Mouse (Mus musculus) CH12.LX (cell line): Measurements from ENCODE around the gene Lhx4. TPM values are rescaled to one million over a fixed set of nuclear protein-coding genes. Genes with fewer than 3 reads are reported as not detected.

ENCODE experiments used
- DNase-seq: peaks from one replicate; pipeline ENCODE4 v3.0.0-alpha.2; 2013; ENCODE audit errors: extremely low read depth
- H3K27ac ChIP-seq: 2 replicates; pipeline ENCODE4 v1.5.1; 2012; ENCODE audit warnings: low read depth, mild to moderate bottlenecking, control low read depth, moderate library complexity; ENCODE audit not compliant: insufficient read depth
- H3K27me3 ChIP-seq: replicated peaks from 2 replicates; pipeline ENCODE3; 2012; ENCODE audit warnings: inconsistent platforms
- H3K36me3 ChIP-seq, 2 experiments: replicated peaks in 1 of 2; 2 replicates each; pipeline versions ENCODE3 to v1.6.1; 2012; ENCODE audit warnings: inconsistent platforms in 1 of 2, low read length in 1 of 2, mild to moderate bottlenecking in 1 of 2, mixed read lengths in 1 of 2, moderate library complexity in 1 of 2; ENCODE audit not compliant: control insufficient read depth in 1 of 2, insufficient read depth in 1 of 2
- H3K4me1 ChIP-seq, 2 experiments: 2 replicates each; pipeline ENCODE4 v1.6.1; 2012; ENCODE audit warnings: inconsistent platforms in 1 of 2, moderate library complexity in 1 of 2; ENCODE audit not compliant: insufficient read depth in 2 of 2, control insufficient read depth in 1 of 2
- H3K4me2 ChIP-seq: 2 replicates; pipeline ENCODE4 v1.6.1; 2012; ENCODE audit warnings: low read depth, mild to moderate bottlenecking, control low read depth; ENCODE audit not compliant: poor library complexity, insufficient read depth, severe bottlenecking
- H3K4me3 ChIP-seq, 3 experiments: fragments of 150-350 bp in 1 of 3; sonication (generic) in 1 of 3; replicated peaks in 1 of 3; 2 replicates each; pipeline versions ENCODE3 to v1.5.1; 2011 to 2012; ENCODE audit warnings: low read depth in 2 of 3, low read length in 2 of 3, mild to moderate bottlenecking in 2 of 3, moderate library complexity in 2 of 3, control low read depth in 1 of 3, improper control_type of control experiment in 1 of 3, inconsistent platforms in 1 of 3, mixed read lengths in 1 of 3; ENCODE audit not compliant: poor library complexity in 1 of 3
- H3K79me2 ChIP-seq: replicated peaks from 2 replicates; pipeline ENCODE4 v1.6.1; 2012; ENCODE audit warnings: mild to moderate bottlenecking, moderate library complexity; ENCODE audit not compliant: control insufficient read depth, poor library complexity, insufficient read depth, severe bottlenecking; ENCODE audit errors: extremely low read depth
- H3K9ac ChIP-seq: 2 replicates; pipeline ENCODE4 v1.6.1; 2012; ENCODE audit warnings: low read depth, mild to moderate bottlenecking, control low read depth, moderate library complexity; ENCODE audit not compliant: insufficient read depth
- H3K9me3 ChIP-seq: replicated peaks from 2 replicates; pipeline ENCODE3; 2012; ENCODE audit warnings: low read length, inconsistent platforms, mixed read lengths
- CHD2 ChIP-seq: IDR thresholded peaks from 2 replicates; pipeline ENCODE4 v1.6.1; 2011; ENCODE audit warnings: low read length, improper control_type of control experiment
- CTCF ChIP-seq, 2 experiments: IDR thresholded peaks in 1 of 2; conservative IDR thresholded peaks in 1 of 2; 2 replicates each; pipeline ENCODE4 v1.5.1; 2011 to 2012; ENCODE audit warnings: low read depth in 2 of 2, low read length in 2 of 2, improper control_type of control experiment in 1 of 2, inconsistent platforms in 1 of 2, mild to moderate bottlenecking in 1 of 2, moderate library complexity in 1 of 2
- GABPA ChIP-seq: IDR thresholded peaks from 2 replicates; pipeline ENCODE4 v1.6.1; 2012; ENCODE audit warnings: low read depth, low read length, improper control_type of control experiment, inconsistent platforms; ENCODE audit not compliant: insufficient replicate concordance
- IRF4 ChIP-seq: IDR thresholded peaks from 2 replicates; pipeline ENCODE4 v1.6.1; 2014; ENCODE audit warnings: low read depth, mild to moderate bottlenecking, inconsistent platforms, low read length, improper control_type of control experiment
- JUN ChIP-seq: IDR thresholded peaks from 2 replicates; pipeline ENCODE4 v1.6.1; 2011; ENCODE audit warnings: low read depth, mild to moderate bottlenecking, low read length, improper control_type of control experiment, moderate library complexity; ENCODE audit not compliant: insufficient read depth
- MAZ ChIP-seq: IDR thresholded peaks from 2 replicates; pipeline ENCODE4 v1.6.1; 2012; ENCODE audit warnings: low read depth, mild to moderate bottlenecking, inconsistent platforms, low read length, improper control_type of control experiment, moderate library complexity
- NELFE ChIP-seq: IDR thresholded peaks from 2 replicates; pipeline ENCODE4 v1.6.1; 2011; ENCODE audit warnings: low read depth, low read length, improper control_type of control experiment
- NRF1 ChIP-seq: IDR thresholded peaks from 2 replicates; pipeline ENCODE4 v1.6.1; 2014; ENCODE audit warnings: low read depth, mild to moderate bottlenecking, inconsistent platforms, low read length, improper control_type of control experiment, moderate library complexity
- POLR2AphosphoS2 ChIP-seq: IDR thresholded peaks from 2 replicates; pipeline ENCODE4 v1.6.1; 2011; ENCODE audit warnings: low read depth, low read length, improper control_type of control experiment
- RAD21 ChIP-seq: IDR thresholded peaks from 2 replicates; pipeline ENCODE4 v1.6.1; 2011; ENCODE audit warnings: low read depth, mild to moderate bottlenecking, low read length, improper control_type of control experiment, moderate library complexity
- RCOR1 ChIP-seq: conservative IDR thresholded peaks from 2 replicates; pipeline ENCODE4 v1.6.1; 2012; ENCODE audit warnings: low read depth, mild to moderate bottlenecking, inconsistent platforms, low read length, improper control_type of control experiment
- SIN3A ChIP-seq: IDR thresholded peaks from 2 replicates; pipeline ENCODE4 v1.6.1; 2012; ENCODE audit warnings: low read length, improper control_type of control experiment, inconsistent platforms
- SMC3 ChIP-seq: IDR thresholded peaks from 2 replicates; pipeline ENCODE4 v1.6.1; 2011; ENCODE audit warnings: low read depth, low read length, improper control_type of control experiment
- TCF12 ChIP-seq: IDR thresholded peaks from 2 replicates; pipeline ENCODE4 v1.6.1; 2014; ENCODE audit warnings: low read depth, mild to moderate bottlenecking, inconsistent platforms, low read length, improper control_type of control experiment
- USF1 ChIP-seq: IDR thresholded peaks from 2 replicates; pipeline ENCODE4 v1.6.1; 2014; ENCODE audit warnings: low read depth, mild to moderate bottlenecking, inconsistent platforms, low read length, improper control_type of control experiment
- USF2 ChIP-seq: conservative IDR thresholded peaks from 2 replicates; pipeline ENCODE4 v1.6.1; 2011; ENCODE audit warnings: low read depth, low read length, improper control_type of control experiment
- ZC3H11A ChIP-seq: IDR thresholded peaks from 2 replicates; pipeline ENCODE4 v1.6.1; 2012; ENCODE audit warnings: low read depth, mild to moderate bottlenecking, inconsistent platforms, low read length, improper control_type of control experiment
- ZKSCAN1 ChIP-seq: IDR thresholded peaks from 2 replicates; pipeline ENCODE4 v1.6.1; 2012; ENCODE audit warnings: low read depth, inconsistent platforms, low read length, improper control_type of control experiment, borderline replicate concordance
- dilution Hi-C: fragments of 300-500 bp; cut with MboI; formaldehyde crosslinking; loops from 2 replicates; pipeline ENCODE4 v1.14.3; 2020; ENCODE audit warnings: low sequenced_read_pairs; ENCODE audit not compliant: extremely low pct_unique_long_range_greater_than_20kb, extremely low pct_ligation_motif_present
- in situ Hi-C: fragments of 300-500 bp; cut with MboI; formaldehyde crosslinking; loops from 3 replicates; pipeline ENCODE4 v1.14.3; 2019; ENCODE audit warnings: low sequenced_read_pairs, low pct_ligation_motif_present, low pct_unique_long_range_greater_than_20kb, mixed read lengths
- polyA plus RNA-seq: library from polyadenylated mRNA; unstranded; fragments of >175 nt; gene quantifications from 2 replicates; pipeline ENCODE4 v1.2.1, GENCODE M21; 2012; ENCODE audit warnings: low read depth; ENCODE audit not compliant: insufficient read length
- total RNA-seq, 2 experiments: library from RNA; depleted of rRNA; stranded (reverse); fragments of 300-350 nt in 1 of 2; fragments of >200 nt in 1 of 2; gene quantifications; 2 replicates each; pipeline ENCODE4 v1.2.3; 2012 to 2014

Lhx4 gene
- total and polyA plus RNA-seq, 3 experiments = not detected

GRCm38 (mm10) chr1:155794855-155795254 is 43.4 kb upstream of the Lhx4 start:
- H3K4me2 ChIP-seq = no peak overlapping the region
- no peak overlapping the region for H3K4me3 ChIP-seq
- H3K79me2 ChIP-seq = no peaks in the 10 kb centered on the region
- TF ChIP-seq USF2 = no peak
- TF ChIP-seq RCOR1 = no peak
- no peak for TF ChIP-seq USF1
- TF ChIP-seq SIN3A = no peak
- TF ChIP-seq JUN = no peak
- TF ChIP-seq, all 38 proteins: peak for 0
- H3K36me3 ChIP-seq = peaks cover 12 to 65% of the 10 kb centered on the region in 2 experiments
- dilution Hi-C loops (no loop called here), in situ Hi-C loops (no loop called here)
- no peak overlapping the region for H3K9ac ChIP-seq
- H3K27me3 ChIP-seq = no peaks in the 10 kb centered on the region
- peaks cover 5% of the 10 kb centered on the region for H3K9me3 ChIP-seq
- H3K27ac ChIP-seq = no peak overlapping the region
- H3K4me1 ChIP-seq = no peaks in the 10 kb centered on the region
- no peak for DNase-seq

DNA sequence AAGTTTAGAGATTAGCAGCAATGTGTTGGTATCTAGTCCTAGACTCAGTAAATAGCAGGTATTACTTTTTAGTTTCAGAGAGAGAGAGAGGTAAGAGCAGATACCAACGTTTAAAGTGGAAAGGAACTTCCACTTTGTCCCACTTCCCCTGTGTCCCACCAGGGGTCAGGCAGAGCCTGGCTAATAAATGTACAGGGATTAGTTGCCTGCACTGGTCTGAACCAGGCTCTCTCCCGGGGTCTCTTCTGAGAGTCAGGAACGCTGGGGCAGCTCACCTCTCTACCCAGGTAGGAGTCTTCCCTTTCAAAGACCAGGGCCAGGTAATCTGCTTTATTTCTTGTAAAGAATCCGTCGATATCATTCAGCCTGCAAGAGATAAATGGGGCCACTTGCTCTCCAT is 40.4 kb upstream of the Lhx4 start:
- in situ Hi-C loops = no loop called here
- Histone ChIP-seq H3K79me2 (no peaks in the 10 kb centered on the region), H3K4me2 (no peak overlapping the region), H3K27ac (no peak overlapping the region), H3K4me3 (no peak overlapping the region), H3K27me3 (no peaks in the 10 kb centered on the region), H3K4me1 (no peaks in the 10 kb centered on the region), H3K9me3 (peaks cover 3% of the 10 kb centered on the region), H3K9ac (no peak overlapping the region), H3K36me3 (peaks cover 24 to 79% of the 10 kb centered on the region in 2 experiments)
- TF ChIP-seq RAD21 (peak; percentile 79), SMC3 (peak; percentile 69), CTCF (conservative IDR thresholded peaks at IDR 0.05 in 1 of 2, IDR thresholded peaks at IDR 0.05 in 1 of 2; ENCODE audit: low read depth in 2 of 2, low read length in 2 of 2) (peak in 1 of 2 experiments; percentile 68; a peak in 3 of 4 replicates), IRF4 (no peak), ZC3H11A (peak; percentile 20; the same call in 1 of the 2 replicates)
- dilution Hi-C loops = no loop called here
- DNase-seq = no peak

- H3K36me3 ChIP-seq = peaks cover 30 to 88% of the 10 kb centered on the region in 2 experiments
- dilution Hi-C loops = no loop called here
- no peaks in the 10 kb centered on the region for H3K79me2 ChIP-seq
- no peak overlapping the region for H3K4me3 ChIP-seq
- H3K9ac ChIP-seq = no peak overlapping the region
- no peak overlapping the region for H3K27ac ChIP-seq
- no peaks in the 10 kb centered on the region for H3K27me3 ChIP-seq
- no peak for DNase-seq
- H3K4me1 ChIP-seq = no peaks in the 10 kb centered on the region
- TF ChIP-seq MAZ (no peak), GABPA (no peak), TCF12 (no peak), POLR2AphosphoS2 (no peak), NELFE (no peak), ZKSCAN1 (no peak), CHD2 (no peak), CTCF (conservative IDR thresholded peaks at IDR 0.05 in 1 of 2, IDR thresholded peaks at IDR 0.05 in 1 of 2; ENCODE audit: low read depth in 2 of 2, low read length in 2 of 2) (no peak), NRF1 (no peak)
- TF ChIP-seq, all 38 proteins: peak for 0
- Histone ChIP-seq H3K4me2 (no peak overlapping the region), H3K9me3 (peaks cover 3% of the 10 kb centered on the region)
- in situ Hi-C loops = no loop called here
Observed at GRCm38 (mm10) chr1:155790111-155790974, 38.9 kb upstream of the Lhx4 start.
